Comparison of ENCODE assay signal across 14 mouse cellular contexts in genomic region chr19:30065797-30066196, GRCm38 (mm10). TPM values are rescaled to one million over a fixed set of nuclear protein-coding genes. Genes with fewer than 3 reads are reported as not detected.
DNase-seq lines count a peak whose midpoint lies in the region; ATAC-seq and TF ChIP-seq lines count a peak whose summit lies in the region.
"Had no signal": no experiment of that assay in that cellular context is flagged by ENCODE, and none has a peak within 500 bp of the region (broad histone marks: within the 10 kb centered on the region; RNA-seq: fewer than 3 reads in every experiment).

No protein-coding gene starts in this region.

- WGBS in heart, embryonic 16.5 days = 41% methylated on average over 4 of the region's 4 CpGs
- WGBS in lung, embryonic 14.5 days = 27% methylated on average over 4 of the region's 4 CpGs

- ATAC-seq in heart, embryonic 16.5 days (replicated peaks; ENCODE audit: extremely low read depth, insufficient read depth, low FRiP score) = 0 out of 2 replicates have a peak, but pooled peaks have one; percentile 32
- ATAC-seq in lung, embryonic 14.5 days (ENCODE audit: insufficient read depth) = peak; percentile 58; the same call in 1 of the 2 replicates
- ATAC-seq: forebrain, embryonic 16.5 days had no signal

- H3K4me3 ChIP-seq in heart, embryonic 16.5 days (ENCODE audit: low read length) = no peak overlapping the region
- H3K4me3 ChIP-seq in lung, embryonic 14.5 days (ENCODE audit: low read depth, low read length) = no peak overlapping the region
- H3K4me3 ChIP-seq: midbrain, embryonic 12.5 days had no signal

- no peaks in the 10 kb centered on the region for H3K9me3 ChIP-seq in heart, embryonic 16.5 days (replicated peaks; ENCODE audit: control insufficient read depth, low read length)
- no peaks in the 10 kb centered on the region for H3K9me3 ChIP-seq in lung, embryonic 14.5 days (ENCODE audit: low read depth, low read length)
- H3K9me3 ChIP-seq: midbrain, embryonic 12.5 days had no signal

- no peak overlapping the region for H3K4me2 ChIP-seq in heart, embryonic 16.5 days (ENCODE audit: low read depth, low read length)
- H3K4me2 ChIP-seq in lung, embryonic 14.5 days = no peak overlapping the region
- H3K4me2 ChIP-seq: heart, embryonic 11.5 days; midbrain, embryonic 12.5 days had no signal

- no peaks in the 10 kb centered on the region for H3K27me3 ChIP-seq in heart, embryonic 16.5 days (ENCODE audit: control insufficient read depth, insufficient read depth, low read length)
- H3K27me3 ChIP-seq in lung, embryonic 14.5 days (ENCODE audit: insufficient read depth, low read length) = no peaks in the 10 kb centered on the region
- H3K27me3 ChIP-seq: midbrain, embryonic 12.5 days had no signal

- H3K36me3 ChIP-seq in heart, embryonic 16.5 days (ENCODE audit: control insufficient read depth, insufficient read depth) = no peaks in the 10 kb centered on the region
- 0 out of 2 replicates have a peak, but pooled peaks cover 4% of the 10 kb centered on the region for H3K36me3 ChIP-seq in lung, embryonic 14.5 days (ENCODE audit: insufficient read depth)

- no peak overlapping the region for H3K27ac ChIP-seq in heart, embryonic 16.5 days (ENCODE audit: low read length)
- H3K27ac ChIP-seq in lung, embryonic 14.5 days (ENCODE audit: low read depth) = no peak overlapping the region
- H3K27ac ChIP-seq: midbrain, embryonic 12.5 days; stomach, postnatal 0 days had no signal

- peaks cover 6% of the 10 kb centered on the region for H3K4me1 ChIP-seq in heart, embryonic 16.5 days (ENCODE audit: control insufficient read depth, insufficient read depth, low read length)
- H3K4me1 ChIP-seq in lung, embryonic 14.5 days (ENCODE audit: insufficient read depth) = no peaks in the 10 kb centered on the region
- H3K4me1 ChIP-seq: midbrain, embryonic 12.5 days had no signal

- H3K9ac ChIP-seq in heart, embryonic 16.5 days (ENCODE audit: low read length) = no peak overlapping the region
- H3K9ac ChIP-seq in lung, embryonic 14.5 days = no peak overlapping the region
- H3K9ac ChIP-seq: midbrain, embryonic 12.5 days had no signal

- no peak for DNase-seq in heart, adult 8-10 months (ENCODE audit: low spot score)
- DNase-seq in thymus, postnatal 25 days = peak; percentile 4
- no peak for DNase-seq in thymus, adult 18-20 months
- DNase-seq in lung, embryonic 14.5 days = peak; percentile 74
- DNase-seq in adrenal gland, postnatal 4 days (ENCODE audit: low spot score in 2 of 2) = no peak
- no peak for DNase-seq in urinary bladder, postnatal 25 days (ENCODE audit: low spot score)
- DNase-seq in thymus, postnatal 14 days = no peak
- DNase-seq: adrenal gland, postnatal 25 days; cerebellum, postnatal 36 days had no signal

- TF ChIP-seq CTCF in lung, embryonic 14.5 days (IDR thresholded peaks at IDR 0.05; ENCODE audit: low read depth) = no peak

RNA-seq across cellular contexts. Expression of gene Uhrf2, which starts 35.5 kb away (rescaled TPM):
- polyA plus RNA-seq in heart, embryonic 16.5 days (2015; fragmentation: Nextera tagmentation; extraction: Ambion mirVana) = 41.9 and 42.5 TPM in 2 replicates
- total RNA-seq in heart, adult 8-10 months (2022) = 10 to 100 TPM; 16.9 to 20.2 (median 19.0) TPM
- polyA plus RNA-seq in lung, embryonic 14.5 days (2014; fragmentation: Nextera tagmentation; extraction: Ambion mirVana) = 78.5 and 78.6 TPM in 2 replicates
- 10 to 100 TPM; 51.9 to 57.9 TPM for total RNA-seq in adrenal gland, postnatal 4 days (2021)

Comparison
In these comparisons a context has a peak if more than half of its experiments do, and no peak if none do; other contexts are left out.
1. DNase-seq: peak in thymus, postnatal 25 days (single experiment) and lung, embryonic 14.5 days (single experiment); none in heart, adult 8-10 months (single experiment), thymus, adult 18-20 months (0 of 2), adrenal gland, postnatal 4 days (0 of 2), urinary bladder, postnatal 25 days (single experiment) and thymus, postnatal 14 days (single experiment).